Mouse (Mus musculus): ENCODE data around the gene Vnn1. TPM values are rescaled to one million over a fixed set of nuclear protein-coding genes. Genes with fewer than 3 reads are reported as not detected.

Gene Vnn1
- total RNA-seq (2023), result not detected

GRCm38 (mm10) chr10:23894601-23895349, at the start of gene Vnn1:
Vnn1 (plus strand) TSS chr10:23894688.

GRCm38 (mm10) chr10:23851228-23851912, 43.1 kb upstream of the Vnn1 start, which contains the start of gene Vnn3:
Vnn3 (plus strand) TSS chr10:23851462.

GRCm38 (mm10) chr10:23920056-23920455, 25.6 kb downstream of the Vnn1 start, which contains the start of gene Taar1:
Taar1 (plus strand) TSS chr10:23920356.

GRCm38 (mm10) chr10:23938312-23938711, 43.8 kb downstream of the Vnn1 start, which contains the start of gene Taar2:
Taar2 (plus strand) TSS chr10:23938572.

GRCm38 (mm10) chr10:23949508-23950005, 55.1 kb downstream of the Vnn1 start, which contains the start of gene Taar3:
Taar3 (plus strand) TSS chr10:23949558.

Other genes with a start within 250 kb of the Vnn1 start
- 1,357 TPM for gene Rps12, start 107.4 kb upstream of the Vnn1 start, total RNA-seq (2023)
- not detected for gene Slc18b1, start 97.7 kb upstream of the Vnn1 start, total RNA-seq (2023)
- gene Vnn3, start 43.2 kb upstream of the Vnn1 start, total RNA-seq (2023), result not detected
- gene Taar1, start 25.7 kb downstream of the Vnn1 start, total RNA-seq (2023), result not detected
- not detected for gene Taar2, start 43.9 kb downstream of the Vnn1 start, total RNA-seq (2023)
- gene Taar3, start 54.9 kb downstream of the Vnn1 start, total RNA-seq (2023), result not detected
- not detected for gene Taar4, start 65.8 kb downstream of the Vnn1 start, total RNA-seq (2023)
- gene Taar5, start 76.0 kb downstream of the Vnn1 start, total RNA-seq (2023), result not detected
- gene Taar6, start 91.0 kb downstream of the Vnn1 start, total RNA-seq (2023), result not detected
- not detected for gene Taar7a, start 98.8 kb downstream of the Vnn1 start, total RNA-seq (2023)
- not detected for gene Taar7b, start 105.3 kb downstream of the Vnn1 start, total RNA-seq (2023)
- not detected for gene Taar7d, start 132.5 kb downstream of the Vnn1 start, total RNA-seq (2023)
- gene Taar7e, start 142.9 kb downstream of the Vnn1 start, total RNA-seq (2023), result not detected
- gene Taar7f, start 154.8 kb downstream of the Vnn1 start, total RNA-seq (2023), result not detected
- not detected for gene Taar8a, start 181.8 kb downstream of the Vnn1 start, total RNA-seq (2023)
- not detected for gene Taar8b, start 197.6 kb downstream of the Vnn1 start, total RNA-seq (2023)
- gene Taar8c, start 207.2 kb downstream of the Vnn1 start, total RNA-seq (2023), result not detected
- not detected for gene Taar9, start 214.8 kb downstream of the Vnn1 start, total RNA-seq (2023)

Data from CD8-positive naive resting alpha-beta T cell, adult 57 days (primary cell).